Mouse (Mus musculus) ES-E14 (cell line): ENCODE measurements around the gene Agtrap.

Experiments
- CHD2 ChIP-seq: IDR thresholded peaks from 2 replicates; pipeline ENCODE4 v1.6.1; 2014; ENCODE audit warnings: mild to moderate bottlenecking, low read depth, low read length, inconsistent platforms
- MAFK ChIP-seq: IDR thresholded peaks from 2 replicates; pipeline ENCODE4 v1.6.1; 2014; ENCODE audit warnings: mild to moderate bottlenecking, low read depth, low read length, inconsistent platforms; ENCODE audit not compliant: insufficient read depth
- ZC3H11A ChIP-seq: IDR thresholded peaks from 2 replicates; pipeline ENCODE4 v1.6.1; 2012; ENCODE audit warnings: low read depth, mild to moderate bottlenecking, inconsistent platforms, low read length, borderline replicate concordance

DNA sequence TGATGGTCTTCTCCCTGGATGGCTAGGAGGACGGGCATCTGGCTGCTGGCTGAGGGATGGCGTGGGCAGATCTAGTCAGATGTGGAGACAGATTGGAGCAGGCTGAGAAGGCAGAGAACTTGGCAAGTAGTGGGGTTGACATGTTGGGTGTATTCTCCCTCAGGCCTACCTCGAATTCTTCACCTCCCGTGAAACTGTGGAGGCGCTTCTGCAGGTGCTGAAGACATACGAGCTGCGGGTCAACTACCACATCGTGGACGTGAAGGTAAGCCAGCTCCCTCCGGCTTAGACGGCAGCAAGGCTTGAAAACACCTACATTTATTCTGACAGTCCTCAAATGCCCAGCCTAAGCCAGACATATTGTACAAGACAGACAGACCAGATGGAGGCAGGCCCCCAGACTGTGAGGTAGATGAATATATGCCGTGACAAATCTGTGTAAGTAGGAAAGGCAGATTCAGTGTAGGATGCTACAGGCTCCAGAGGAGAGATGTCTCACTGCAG, 34.4 kb downstream of the Agtrap start:
- TF ChIP-seq CHD2, result no peak
- no peak for TF ChIP-seq ZC3H11A
- no peak for TF ChIP-seq MAFK
